Mouse (Mus musculus) liver, adult (tissue): ENCODE data around the gene Gm3411.
"Not testable (repeated sequence)": the region's sequence is repeated elsewhere in the genome, so short reads cannot be mapped to it uniquely, and the experiment has no call there.

Experiments
- GATA4 ChIP-seq: IDR thresholded peaks from 2 replicates; pipeline ENCODE4 v1.6.1; 2014; ENCODE audit warnings: mild to moderate bottlenecking, low read length; ENCODE audit not compliant: insufficient replicate concordance

Gene Gm3411

DNA sequence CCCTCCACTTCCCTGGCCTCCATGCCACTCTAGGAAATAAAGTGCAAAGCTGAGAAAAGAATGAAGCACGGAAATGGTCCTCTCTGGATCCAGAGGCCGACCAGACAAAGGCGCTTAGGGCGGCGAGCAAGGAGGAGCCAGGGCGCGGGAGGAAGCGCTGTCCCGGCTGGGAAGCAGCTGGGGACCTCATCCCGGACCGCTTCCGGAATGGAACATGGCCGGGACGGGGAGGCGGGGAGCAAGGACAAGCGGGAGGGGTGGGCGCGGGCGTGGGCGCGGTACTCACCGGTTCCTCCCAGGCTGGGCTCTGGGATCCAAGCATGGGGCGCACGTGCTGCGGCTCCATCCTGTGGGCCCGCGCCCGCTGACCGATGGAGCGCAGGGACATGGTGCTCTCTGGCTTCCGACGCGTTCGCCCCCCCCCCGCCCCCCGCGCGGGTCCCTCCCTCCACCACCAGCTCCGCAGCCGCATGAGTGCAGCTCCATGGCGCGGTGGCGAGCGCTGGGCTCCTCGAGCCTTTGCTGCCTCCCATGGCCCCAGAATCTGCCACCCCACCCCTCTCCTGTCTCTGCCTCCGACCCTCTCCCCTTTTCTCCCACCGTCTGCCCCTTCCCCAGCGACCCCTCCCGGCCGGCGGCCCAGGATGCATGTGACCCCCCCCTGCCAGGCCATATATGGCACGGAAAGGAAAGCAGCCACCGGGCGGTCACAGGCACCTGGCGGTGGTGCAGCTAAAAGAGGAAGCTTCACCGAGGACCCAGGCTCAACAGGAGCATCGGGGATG lies at the start of gene Gm3411:
Gm3411 (minus strand) TSS at position 320 of the 785 bp plus-strand sequence.
- not testable (repeated sequence) for TF ChIP-seq GATA4

DNA sequence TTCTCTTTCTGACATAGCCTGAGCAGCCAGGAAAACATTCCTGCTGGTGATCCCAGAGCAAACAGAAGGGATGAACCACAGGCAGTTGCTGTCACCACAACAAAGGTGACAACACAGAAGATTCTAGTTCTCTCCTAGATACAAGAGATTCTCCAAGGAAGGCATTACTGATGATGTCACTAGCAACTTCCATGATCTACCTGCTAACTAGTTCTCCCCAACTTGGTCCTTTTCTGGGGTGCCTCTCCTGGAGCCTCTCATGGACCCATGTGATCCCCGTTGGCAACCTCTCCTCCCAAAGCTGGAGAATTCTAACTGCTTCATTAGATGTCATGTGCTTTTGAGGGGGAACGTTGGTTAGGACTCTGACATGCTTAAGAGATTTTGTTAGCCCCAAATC lies 17.7 kb upstream of the Gm3411 start, which contains the start of gene Gm21103:
Gm21103 (minus strand) TSS at position 101 of the 400 bp plus-strand sequence.
- TF ChIP-seq GATA4, result not testable (repeated sequence)

DNA sequence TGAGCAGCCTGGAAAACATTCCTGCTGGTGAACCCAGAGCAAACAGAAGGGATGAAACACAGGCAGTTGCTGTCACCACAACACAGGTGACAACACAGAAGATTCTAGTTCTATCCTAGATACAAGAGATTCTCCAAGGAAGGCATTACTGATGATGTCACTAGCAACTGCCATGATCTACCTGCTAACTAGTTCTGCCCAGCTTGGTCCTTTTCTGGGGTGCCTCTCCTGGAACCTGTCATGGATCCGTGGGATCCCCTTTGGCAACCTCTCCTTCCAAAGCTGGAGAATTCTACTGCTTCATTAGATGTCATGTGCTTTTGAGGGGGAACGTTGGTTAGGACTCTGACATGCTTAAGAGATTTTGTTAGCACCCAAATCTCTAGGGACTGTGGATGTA lies 67.9 kb downstream of the Gm3411 start, which contains the start of gene Gm21560:
Gm21560 (minus strand) TSS at position 101 of the 400 bp plus-strand sequence.
- TF ChIP-seq GATA4, result not testable (repeated sequence)
